Mouse (Mus musculus): ENCODE data around the gene Dynlt1c. TPM values are rescaled to one million over a fixed set of nuclear protein-coding genes. Genes with fewer than 3 reads are reported as not detected.
"Not testable (repeated sequence)": the region's sequence is repeated elsewhere in the genome, so short reads cannot be mapped to it uniquely, and the experiment has no call there.

The Dynlt1c gene
- total RNA-seq, 1 experiment = 16.8 TPM

DNA sequence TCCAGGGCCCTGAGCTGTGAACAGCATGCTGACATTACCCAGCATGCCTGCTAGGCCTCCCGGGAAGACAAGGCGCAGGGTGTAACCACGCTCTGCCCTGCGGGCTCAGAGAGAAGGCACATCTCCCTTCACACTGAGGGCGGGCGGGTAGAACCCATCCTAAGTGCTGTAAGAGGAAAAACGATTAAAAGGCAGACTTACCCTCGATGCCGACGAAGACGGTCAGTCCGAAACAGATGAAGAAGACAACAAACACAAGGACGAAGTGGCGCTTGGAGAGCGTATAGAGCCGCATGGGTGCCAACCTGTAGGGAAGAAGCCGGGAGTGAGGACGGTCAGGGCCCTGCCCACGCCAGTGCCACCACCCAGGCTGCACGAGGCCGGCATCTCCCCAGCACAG lies 38.0 kb downstream of the Dynlt1c start:
- in situ Hi-C loops (cut with MboI; ENCODE audit: low sequenced_read_pairs in 2 of 2, unreplicated experiment in 2 of 2); DNase-seq (ENCODE audit: low read depth, low spot score); H3K27ac ChIP-seq (ENCODE audit: insufficient read depth, low read depth, low read length, poor library complexity, severe bottlenecking); H3K9me3 ChIP-seq (ENCODE audit: control insufficient read depth, insufficient read depth, low read depth, low read length); H3K36me3 ChIP-seq (ENCODE audit: control insufficient read depth, insufficient read depth, low read length, poor library complexity, severe bottlenecking); H3K4me3 ChIP-seq (ENCODE audit: insufficient read depth in 1 of 2, low read depth in 1 of 2, low read length in 2 of 2, poor library complexity in 1 of 2, severe bottlenecking in 1 of 2); H3K9ac ChIP-seq (ENCODE audit: insufficient read depth, low read depth, low read length, poor library complexity, severe bottlenecking); H3K4me1 ChIP-seq (ENCODE audit: control insufficient read depth in 2 of 2, insufficient read depth in 2 of 2, low read length in 2 of 2, poor library complexity in 1 of 2): not testable (repeated sequence)

DNA sequence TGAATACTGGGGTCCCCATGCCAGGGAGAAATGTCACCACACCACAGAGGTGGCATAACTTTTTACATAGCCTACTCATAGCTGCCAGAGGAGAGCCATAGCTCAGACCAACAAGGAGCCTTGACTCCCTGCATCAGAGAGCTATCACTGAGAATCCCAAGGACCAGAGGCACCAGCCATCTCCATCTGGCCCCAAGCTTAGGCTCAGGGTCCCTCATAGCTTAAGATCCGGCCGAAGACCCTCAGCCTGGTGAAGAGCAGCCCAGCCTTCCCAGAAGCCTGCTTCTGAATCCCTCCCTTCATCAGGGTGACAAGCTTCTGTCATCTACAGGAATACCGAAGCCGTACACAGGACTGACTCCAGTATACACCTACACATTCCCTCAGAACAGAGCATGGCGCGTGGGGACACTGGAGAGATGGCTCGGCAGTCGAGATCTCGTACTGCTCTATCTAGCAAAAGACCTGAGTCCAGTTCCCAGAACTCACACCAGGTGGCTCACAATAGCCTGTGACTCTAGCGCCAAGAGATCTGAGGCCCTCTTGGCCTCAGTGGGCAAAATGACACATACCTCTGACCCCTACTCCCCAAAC lies 38.7 kb downstream of the Dynlt1c start:
- in situ Hi-C loops (cut with MboI; ENCODE audit: low sequenced_read_pairs in 2 of 2, unreplicated experiment in 2 of 2); H3K4me3 ChIP-seq (ENCODE audit: insufficient read depth in 1 of 2, low read depth in 1 of 2, low read length in 2 of 2, poor library complexity in 1 of 2, severe bottlenecking in 1 of 2); H3K9ac ChIP-seq (ENCODE audit: insufficient read depth, low read depth, low read length, poor library complexity, severe bottlenecking); DNase-seq (ENCODE audit: low read depth, low spot score); H3K9me3 ChIP-seq (ENCODE audit: control insufficient read depth, insufficient read depth, low read depth, low read length); H3K27ac ChIP-seq (ENCODE audit: insufficient read depth, low read depth, low read length, poor library complexity, severe bottlenecking); H3K36me3 ChIP-seq (ENCODE audit: control insufficient read depth, insufficient read depth, low read length, poor library complexity, severe bottlenecking); H3K4me1 ChIP-seq (ENCODE audit: control insufficient read depth in 2 of 2, insufficient read depth in 2 of 2, low read length in 2 of 2, poor library complexity in 1 of 2): not testable (repeated sequence)

DNA sequence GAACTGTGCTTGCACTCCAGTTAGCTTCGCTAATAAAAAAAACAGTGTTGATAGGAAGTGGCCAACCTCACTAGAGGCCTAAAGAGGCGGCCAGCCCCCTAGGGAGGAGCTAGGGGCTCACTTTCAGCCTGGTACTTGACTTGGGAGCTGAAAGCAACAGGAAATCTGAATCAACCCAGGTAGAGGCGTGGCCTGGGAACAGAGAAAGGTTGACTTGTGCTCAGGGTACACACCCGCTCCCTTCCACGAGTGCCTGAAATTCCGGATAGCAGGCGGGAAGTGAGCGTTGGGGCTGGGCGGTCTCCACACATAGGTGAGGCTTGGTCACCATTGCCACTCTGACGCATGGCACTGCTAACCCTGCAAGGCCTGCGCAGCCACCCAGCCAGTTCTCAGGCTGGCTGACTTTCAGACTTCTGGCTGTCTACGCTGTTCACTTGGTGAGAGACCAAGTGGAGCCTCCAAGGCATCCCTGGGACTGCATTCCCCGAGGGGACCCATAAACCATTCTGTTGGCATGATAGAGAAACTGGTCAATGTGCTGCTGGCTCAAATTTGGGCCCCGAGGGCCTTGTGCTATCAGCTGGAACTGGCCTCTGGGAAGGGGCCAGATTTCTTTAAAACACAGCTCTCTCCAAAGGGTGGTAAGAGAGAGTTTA lies 39.4 kb downstream of the Dynlt1c start:
- DNase-seq (ENCODE audit: low read depth, low spot score); H3K9ac ChIP-seq (ENCODE audit: insufficient read depth, low read depth, low read length, poor library complexity, severe bottlenecking); H3K4me1 ChIP-seq (ENCODE audit: control insufficient read depth in 2 of 2, insufficient read depth in 2 of 2, low read length in 2 of 2, poor library complexity in 1 of 2); H3K9me3 ChIP-seq (ENCODE audit: control insufficient read depth, insufficient read depth, low read depth, low read length); H3K36me3 ChIP-seq (ENCODE audit: control insufficient read depth, insufficient read depth, low read length, poor library complexity, severe bottlenecking); H3K27ac ChIP-seq (ENCODE audit: insufficient read depth, low read depth, low read length, poor library complexity, severe bottlenecking); in situ Hi-C loops (cut with MboI; ENCODE audit: low sequenced_read_pairs in 2 of 2, unreplicated experiment in 2 of 2); H3K4me3 ChIP-seq (ENCODE audit: insufficient read depth in 1 of 2, low read depth in 1 of 2, low read length in 2 of 2, poor library complexity in 1 of 2, severe bottlenecking in 1 of 2): not testable (repeated sequence)

- DNase-seq (ENCODE audit: low read depth, low spot score); in situ Hi-C loops (cut with MboI; ENCODE audit: low sequenced_read_pairs in 2 of 2, unreplicated experiment in 2 of 2); H3K9ac ChIP-seq (ENCODE audit: insufficient read depth, low read depth, low read length, poor library complexity, severe bottlenecking); H3K9me3 ChIP-seq (ENCODE audit: control insufficient read depth, insufficient read depth, low read depth, low read length); H3K36me3 ChIP-seq (ENCODE audit: control insufficient read depth, insufficient read depth, low read length, poor library complexity, severe bottlenecking); H3K4me3 ChIP-seq (ENCODE audit: insufficient read depth in 1 of 2, low read depth in 1 of 2, low read length in 2 of 2, poor library complexity in 1 of 2, severe bottlenecking in 1 of 2); H3K4me1 ChIP-seq (ENCODE audit: control insufficient read depth in 2 of 2, insufficient read depth in 2 of 2, low read length in 2 of 2, poor library complexity in 1 of 2); H3K27ac ChIP-seq (ENCODE audit: insufficient read depth, low read depth, low read length, poor library complexity, severe bottlenecking): not testable (repeated sequence)
Measured at GRCm38 (mm10) chr17:6644210-6644609, 42.7 kb downstream of the Dynlt1c start.

- H3K4me3 ChIP-seq (ENCODE audit: insufficient read depth in 1 of 2, low read depth in 1 of 2, low read length in 2 of 2, poor library complexity in 1 of 2, severe bottlenecking in 1 of 2); H3K9me3 ChIP-seq (ENCODE audit: control insufficient read depth, insufficient read depth, low read depth, low read length); in situ Hi-C loops (cut with MboI; ENCODE audit: low sequenced_read_pairs in 2 of 2, unreplicated experiment in 2 of 2); H3K36me3 ChIP-seq (ENCODE audit: control insufficient read depth, insufficient read depth, low read length, poor library complexity, severe bottlenecking); DNase-seq (ENCODE audit: low read depth, low spot score); H3K9ac ChIP-seq (ENCODE audit: insufficient read depth, low read depth, low read length, poor library complexity, severe bottlenecking); H3K4me1 ChIP-seq (ENCODE audit: control insufficient read depth in 2 of 2, insufficient read depth in 2 of 2, low read length in 2 of 2, poor library complexity in 1 of 2); H3K27ac ChIP-seq (ENCODE audit: insufficient read depth, low read depth, low read length, poor library complexity, severe bottlenecking): not testable (repeated sequence)
Measured at GRCm38 (mm10) chr17:6644673-6645072, 43.2 kb downstream of the Dynlt1c start.

DNA sequence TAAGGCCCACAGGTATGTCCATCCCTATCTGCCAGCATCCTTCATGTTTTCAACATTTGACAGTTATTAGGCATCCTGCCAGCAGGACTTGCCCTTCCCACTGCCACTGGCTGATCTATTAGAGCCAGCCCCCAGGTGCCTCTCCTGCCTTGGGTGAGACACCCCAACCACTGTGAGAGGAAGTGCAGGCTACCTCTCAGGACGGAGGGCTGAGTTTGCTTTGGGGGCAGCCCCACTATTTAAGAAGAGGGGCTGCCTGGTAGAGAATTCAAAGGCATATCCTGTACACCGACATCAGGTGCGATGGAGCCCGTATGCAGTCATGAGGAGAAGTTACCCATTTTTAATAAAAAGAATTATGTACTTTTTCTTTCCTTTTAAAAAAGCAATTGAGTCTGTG lies 44.2 kb downstream of the Dynlt1c start:
- H3K9ac ChIP-seq (ENCODE audit: insufficient read depth, low read depth, low read length, poor library complexity, severe bottlenecking); DNase-seq (ENCODE audit: low read depth, low spot score); H3K4me1 ChIP-seq (ENCODE audit: control insufficient read depth in 2 of 2, insufficient read depth in 2 of 2, low read length in 2 of 2, poor library complexity in 1 of 2); H3K36me3 ChIP-seq (ENCODE audit: control insufficient read depth, insufficient read depth, low read length, poor library complexity, severe bottlenecking); H3K4me3 ChIP-seq (ENCODE audit: insufficient read depth in 1 of 2, low read depth in 1 of 2, low read length in 2 of 2, poor library complexity in 1 of 2, severe bottlenecking in 1 of 2); in situ Hi-C loops (cut with MboI; ENCODE audit: low sequenced_read_pairs in 2 of 2, unreplicated experiment in 2 of 2); H3K9me3 ChIP-seq (ENCODE audit: control insufficient read depth, insufficient read depth, low read depth, low read length); H3K27ac ChIP-seq (ENCODE audit: insufficient read depth, low read depth, low read length, poor library complexity, severe bottlenecking): not testable (repeated sequence)

DNA sequence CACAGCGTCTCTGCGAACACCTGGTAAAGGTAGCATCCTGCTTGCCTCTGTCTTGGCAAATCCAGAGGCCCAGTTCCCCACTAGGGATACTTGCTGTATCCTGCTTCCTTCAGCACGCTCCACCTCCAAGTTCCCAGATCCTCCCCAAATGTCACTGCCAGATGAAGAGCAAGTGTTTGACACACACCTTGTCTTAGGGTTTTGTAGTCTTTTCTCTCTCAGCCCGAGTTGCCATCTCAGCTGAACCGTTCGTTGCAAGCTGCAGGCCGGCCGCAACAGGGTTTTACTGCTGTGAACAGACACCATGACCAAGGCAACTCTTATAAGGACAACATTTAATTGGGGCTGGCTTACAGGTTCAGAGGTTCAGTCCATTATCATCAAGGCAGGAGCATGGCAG lies 45.4 kb downstream of the Dynlt1c start:
- H3K4me1 ChIP-seq (ENCODE audit: control insufficient read depth in 2 of 2, insufficient read depth in 2 of 2, low read length in 2 of 2, poor library complexity in 1 of 2); H3K36me3 ChIP-seq (ENCODE audit: control insufficient read depth, insufficient read depth, low read length, poor library complexity, severe bottlenecking); H3K9me3 ChIP-seq (ENCODE audit: control insufficient read depth, insufficient read depth, low read depth, low read length); H3K9ac ChIP-seq (ENCODE audit: insufficient read depth, low read depth, low read length, poor library complexity, severe bottlenecking); H3K27ac ChIP-seq (ENCODE audit: insufficient read depth, low read depth, low read length, poor library complexity, severe bottlenecking); in situ Hi-C loops (cut with MboI; ENCODE audit: low sequenced_read_pairs in 2 of 2, unreplicated experiment in 2 of 2); DNase-seq (ENCODE audit: low read depth, low spot score); H3K4me3 ChIP-seq (ENCODE audit: insufficient read depth in 1 of 2, low read depth in 1 of 2, low read length in 2 of 2, poor library complexity in 1 of 2, severe bottlenecking in 1 of 2): not testable (repeated sequence)

- H3K4me3 ChIP-seq (ENCODE audit: insufficient read depth in 1 of 2, low read depth in 1 of 2, low read length in 2 of 2, poor library complexity in 1 of 2, severe bottlenecking in 1 of 2); H3K9ac ChIP-seq (ENCODE audit: insufficient read depth, low read depth, low read length, poor library complexity, severe bottlenecking); H3K27ac ChIP-seq (ENCODE audit: insufficient read depth, low read depth, low read length, poor library complexity, severe bottlenecking); H3K4me1 ChIP-seq (ENCODE audit: control insufficient read depth in 2 of 2, insufficient read depth in 2 of 2, low read length in 2 of 2, poor library complexity in 1 of 2); H3K36me3 ChIP-seq (ENCODE audit: control insufficient read depth, insufficient read depth, low read length, poor library complexity, severe bottlenecking); H3K9me3 ChIP-seq (ENCODE audit: control insufficient read depth, insufficient read depth, low read depth, low read length); DNase-seq (ENCODE audit: low read depth, low spot score); in situ Hi-C loops (cut with MboI; ENCODE audit: low sequenced_read_pairs in 2 of 2, unreplicated experiment in 2 of 2): not testable (repeated sequence)
Measured at GRCm38 (mm10) chr17:6647452-6647851, 46.0 kb downstream of the Dynlt1c start.
